Mouse (Mus musculus) midbrain, postnatal 0 days (tissue): ENCODE measurements around the gene Cmtm5. TPM values are rescaled to one million over a fixed set of nuclear protein-coding genes. Genes with fewer than 3 reads are reported as not detected.
"Not testable (repeated sequence)": the region's sequence is repeated elsewhere in the genome, so short reads cannot be mapped to it uniquely, and the experiment has no call there.

ENCODE experiments used
- ATAC-seq: fragments of 200-750 bp; cut with Nextera tagmentation; 2 replicates; pipeline ENCODE4 v1.8.0; 2017; ENCODE audit warnings: moderate number of reproducible peaks, mild to moderate bottlenecking, moderate TSS enrichment, moderate library complexity; ENCODE audit not compliant: low FRiP score
- DNase-seq: peaks from one replicate; pipeline ENCODE4 v3.0.0-alpha.2; 2015; ENCODE audit warnings: low spot score
- H3K27ac ChIP-seq: fragments of 300-500 bp; sonication (generic); 2 replicates; pipeline ENCODE4 v1.5.1; 2014; ENCODE audit warnings: low read depth, mild to moderate bottlenecking, low read length, mixed read lengths
- H3K27me3 ChIP-seq: fragments of 300-500 bp; sonication (generic); 2 replicates; pipeline ENCODE4 v1.6.1; 2014; ENCODE audit warnings: low read length, control low read depth, mixed read lengths; ENCODE audit not compliant: insufficient read depth
- H3K36me3 ChIP-seq: fragments of 300-500 bp; sonication (generic); 2 replicates; pipeline ENCODE4 v1.6.1; 2014; ENCODE audit warnings: low read length, control low read depth, mixed read lengths; ENCODE audit not compliant: insufficient read depth
- H3K4me1 ChIP-seq: fragments of 300-500 bp; sonication (generic); 2 replicates; pipeline ENCODE4 v1.6.1; 2014; ENCODE audit warnings: mild to moderate bottlenecking, control low read depth, antibody characterized with exemption, low read length, mixed read lengths; ENCODE audit not compliant: insufficient read depth
- H3K4me2 ChIP-seq: fragments of 300-500 bp; sonication (generic); 2 replicates; pipeline ENCODE4 v1.6.1; 2014; ENCODE audit warnings: low read depth, mild to moderate bottlenecking, low read length, mixed read lengths; ENCODE audit not compliant: poor library complexity, severe bottlenecking
- H3K4me3 ChIP-seq: fragments of 300-500 bp; sonication (generic); 2 replicates; pipeline ENCODE4 v1.5.1; 2014; ENCODE audit warnings: low read depth, mild to moderate bottlenecking, low read length, moderate library complexity
- H3K9ac ChIP-seq: fragments of 300-500 bp; sonication (generic); replicated peaks from 2 replicates; pipeline ENCODE4 v1.6.1; 2014; ENCODE audit warnings: mild to moderate bottlenecking, low read length, moderate library complexity, mixed read lengths; ENCODE audit not compliant: poor library complexity, severe bottlenecking
- H3K9me3 ChIP-seq: fragments of 300-500 bp; sonication (generic); 2 replicates; pipeline ENCODE4 v1.6.1; 2016; ENCODE audit warnings: low read length, control low read depth
- CTCF ChIP-seq: IDR thresholded peaks from 2 replicates; pipeline ENCODE4 v1.5.1; 2016; ENCODE audit warnings: antibody characterized with exemption, mild to moderate bottlenecking
- WGBS: fragments of 180-500 bp; shearing (Covaris S2); extraction: QIAGEN DNeasy Blood & Tissue Kit; methylation state at CpG from one replicate; pipeline ENCODE4 v1.1.7; 2014; 5-methylcytosine and 5-hydroxymethylcytosine counted together
- polyA plus RNA-seq: library from polyadenylated mRNA; unstranded; fragments of >200 nt; fragmentation: Nextera tagmentation; extraction: Ambion mirVana; gene quantifications from 2 replicates; pipeline ENCODE4 v1.2.1, GENCODE M21; 2015
- total RNA-seq: library from RNA; depleted of rRNA; stranded (reverse); fragments of >200 nt; gene quantifications from 2 replicates; pipeline ENCODE4 v1.2.3, GENCODE M21; 2014

Cmtm5 gene
- total and polyA plus RNA-seq, 2 experiments from 2014 or later: 27.5 to 44.8 TPM

GRCm38 (mm10) chr14:54959197-54959596 is 23.1 kb downstream of the Cmtm5 start:
- H3K27ac ChIP-seq: no peak overlapping the region
- H3K9me3 ChIP-seq: no peaks in the 10 kb centered on the region
- no peaks in the 10 kb centered on the region for H3K36me3 ChIP-seq
- WGBS: 96% methylated on average over 3 of the region's 3 CpGs
- no peaks in the 10 kb centered on the region for H3K4me1 ChIP-seq
- DNase-seq (no peak), ATAC-seq (no peak)
- H3K4me3 ChIP-seq: no peak overlapping the region
- no peaks in the 10 kb centered on the region for H3K27me3 ChIP-seq
- no peak overlapping the region for H3K4me2 ChIP-seq
- TF ChIP-seq CTCF: no peak
- H3K9ac ChIP-seq: no peak overlapping the region

DNA sequence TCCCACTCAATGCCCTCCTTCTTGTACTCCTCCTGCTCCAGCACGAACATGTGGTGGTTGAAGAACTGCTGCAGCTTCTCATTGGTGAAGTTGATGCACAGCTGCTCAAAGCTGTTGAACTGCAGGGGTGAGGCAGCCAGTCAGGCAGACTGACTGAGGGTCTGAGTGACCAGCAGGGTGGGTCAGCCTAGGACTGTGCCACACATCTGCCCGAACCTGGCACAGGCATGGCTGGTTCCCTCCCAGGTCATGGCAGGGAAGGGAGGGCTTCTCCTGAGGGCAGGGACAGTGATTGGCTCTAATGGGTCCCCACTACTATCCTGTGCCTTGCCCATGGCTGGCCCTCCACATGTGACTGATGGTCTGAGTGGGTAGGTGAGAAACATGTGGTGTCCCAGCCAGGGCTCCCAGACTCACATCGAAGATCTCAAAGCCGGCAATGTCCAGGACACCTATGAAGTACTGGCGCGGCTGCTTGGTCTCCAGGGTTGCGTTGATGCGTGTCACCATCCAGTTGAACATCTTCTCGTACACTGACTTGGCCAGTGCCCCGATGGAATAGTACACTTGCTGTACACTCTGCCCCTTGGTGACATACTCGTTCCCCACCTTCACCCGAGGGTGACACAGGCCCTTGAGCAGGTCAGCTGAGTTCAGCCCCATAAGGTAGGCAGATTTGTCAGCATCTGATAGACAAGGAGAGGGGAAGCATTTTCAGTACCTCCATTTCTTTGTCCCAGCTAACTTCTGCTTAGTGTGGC is 24.0 kb downstream of the Cmtm5 start:
- not testable (repeated sequence) for H3K27me3 ChIP-seq, H3K4me3 ChIP-seq, H3K9ac ChIP-seq, DNase-seq, H3K4me2 ChIP-seq, H3K36me3 ChIP-seq, H3K4me1 ChIP-seq, H3K27ac ChIP-seq, ATAC-seq, H3K9me3 ChIP-seq
- 93% methylated on average over 12 of the region's 12 CpGs for WGBS

DNA sequence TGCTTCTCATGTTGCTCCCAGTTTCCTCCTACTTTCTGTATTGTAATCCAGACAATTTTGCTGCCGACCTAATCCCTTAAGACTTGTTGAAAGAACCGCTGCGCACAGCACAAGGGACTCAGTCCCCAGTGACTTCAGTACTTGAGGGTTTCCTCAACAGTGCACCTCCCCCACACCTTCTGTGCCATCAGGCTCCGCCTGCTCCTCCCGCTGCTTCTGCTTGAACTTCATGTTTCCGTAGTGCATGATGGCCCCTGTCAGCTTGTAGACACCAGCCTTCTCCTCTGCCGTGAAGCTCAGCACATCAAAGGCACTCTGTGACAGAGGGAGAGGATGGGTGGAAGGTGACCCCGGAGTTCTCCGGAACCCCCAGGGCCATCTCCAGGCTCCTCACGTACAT is 24.7 kb downstream of the Cmtm5 start:
- Histone ChIP-seq H3K4me2 (no peak overlapping the region), H3K36me3 (no peaks in the 10 kb centered on the region), H3K4me3 (no peak overlapping the region), H3K4me1 (no peaks in the 10 kb centered on the region), H3K9me3 (no peaks in the 10 kb centered on the region), H3K27ac (no peak overlapping the region), H3K27me3 (no peaks in the 10 kb centered on the region), H3K9ac (no peak overlapping the region)
- WGBS: 64% methylated on average over 10 of the region's 10 CpGs
- DNase-seq (no peak), ATAC-seq (no peak)
- no peak for TF ChIP-seq CTCF

GRCm38 (mm10) chr14:54961487-54961886 is 25.4 kb downstream of the Cmtm5 start:
- TF ChIP-seq CTCF: no peak
- Histone ChIP-seq H3K9me3 (no peaks in the 10 kb centered on the region), H3K27ac (no peak overlapping the region), H3K4me2 (no peak overlapping the region), H3K4me3 (no peak overlapping the region), H3K9ac (no peak overlapping the region), H3K27me3 (no peaks in the 10 kb centered on the region), H3K36me3 (no peaks in the 10 kb centered on the region), H3K4me1 (no peaks in the 10 kb centered on the region)
- 84% methylated on average over 5 of the region's 5 CpGs for WGBS
- DNase-seq: no peak
- no peak for ATAC-seq

GRCm38 (mm10) chr14:54962714-54963113 is 26.7 kb downstream of the Cmtm5 start:
- DNase-seq: no peak
- Histone ChIP-seq H3K9me3 (no peaks in the 10 kb centered on the region), H3K9ac (no peak overlapping the region), H3K36me3 (no peaks in the 10 kb centered on the region), H3K27me3 (no peaks in the 10 kb centered on the region), H3K4me2 (no peak overlapping the region), H3K4me3 (no peak overlapping the region), H3K27ac (no peak overlapping the region), H3K4me1 (no peaks in the 10 kb centered on the region)
- 85% methylated on average over 7 of the region's 7 CpGs for WGBS
- ATAC-seq: no peak
- TF ChIP-seq CTCF: no peak

GRCm38 (mm10) chr14:54963727-54964126 is 27.7 kb downstream of the Cmtm5 start:
- WGBS: 84% methylated on average over 11 of the region's 11 CpGs
- TF ChIP-seq CTCF: no peak

More at GRCm38 (mm10) chr14:54963727-54964126, 27.7 kb downstream of the Cmtm5 start:
- no peak overlapping the region for H3K4me3 ChIP-seq
- H3K4me1 ChIP-seq: no peaks in the 10 kb centered on the region
- no peak for ATAC-seq
- no peaks in the 10 kb centered on the region for H3K27me3 ChIP-seq
- DNase-seq: no peak
- no peak overlapping the region for H3K9ac ChIP-seq
- H3K36me3 ChIP-seq: no peaks in the 10 kb centered on the region
- no peak overlapping the region for H3K4me2 ChIP-seq
- H3K9me3 ChIP-seq: no peaks in the 10 kb centered on the region
- no peak overlapping the region for H3K27ac ChIP-seq
